Mouse (Mus musculus): ENCODE data around the gene Stum. TPM values are rescaled to one million over a fixed set of nuclear protein-coding genes. Genes with fewer than 3 reads are reported as not detected.

The Stum gene
- polyA plus RNA-seq, 1 experiment from 2014 or later, result 0.06 TPM

DNA sequence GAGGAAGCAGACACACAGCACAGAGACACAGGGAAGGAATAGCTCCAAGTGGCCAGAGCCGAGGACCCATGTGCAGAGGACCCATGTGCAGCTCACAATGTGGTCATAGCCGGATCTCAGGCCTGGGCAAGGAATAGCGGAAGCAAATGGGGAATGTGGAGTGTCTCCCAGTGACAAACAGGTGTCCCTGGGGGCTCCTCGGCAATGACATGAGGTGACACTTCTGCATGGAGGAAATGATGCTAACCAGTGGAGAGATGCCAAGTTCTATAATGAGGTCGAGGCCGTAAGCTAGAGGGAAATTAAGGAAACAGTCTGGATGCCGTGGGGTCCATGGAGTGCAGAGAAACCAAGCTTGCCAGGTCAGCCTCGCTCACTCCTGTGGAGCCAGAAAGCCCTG, 54.4 kb downstream of the Stum start:
- Histone ChIP-seq H3K4me2 (no peak overlapping the region), H3K4me1 (replicated peaks) (peaks cover 10% of the 10 kb centered on the region; the same call in 1 of the 2 replicates), H3K9me3 (replicated peaks) (no peaks in the 10 kb centered on the region), H3K36me3 (replicated peaks) (no peaks in the 10 kb centered on the region), H3K4me3 (replicated peaks) (no peak overlapping the region), H3K9ac (no peak overlapping the region), H3K27ac (replicated peaks) (no peak overlapping the region), H3K27me3 (peaks cover 39% of the 10 kb centered on the region)
- WGBS (ENCODE audit: insufficient replicate concordance), result 67% methylated on average over 8 of the region's 8 CpGs
- ATAC-seq (ENCODE audit: insufficient read depth), result no peak

DNA sequence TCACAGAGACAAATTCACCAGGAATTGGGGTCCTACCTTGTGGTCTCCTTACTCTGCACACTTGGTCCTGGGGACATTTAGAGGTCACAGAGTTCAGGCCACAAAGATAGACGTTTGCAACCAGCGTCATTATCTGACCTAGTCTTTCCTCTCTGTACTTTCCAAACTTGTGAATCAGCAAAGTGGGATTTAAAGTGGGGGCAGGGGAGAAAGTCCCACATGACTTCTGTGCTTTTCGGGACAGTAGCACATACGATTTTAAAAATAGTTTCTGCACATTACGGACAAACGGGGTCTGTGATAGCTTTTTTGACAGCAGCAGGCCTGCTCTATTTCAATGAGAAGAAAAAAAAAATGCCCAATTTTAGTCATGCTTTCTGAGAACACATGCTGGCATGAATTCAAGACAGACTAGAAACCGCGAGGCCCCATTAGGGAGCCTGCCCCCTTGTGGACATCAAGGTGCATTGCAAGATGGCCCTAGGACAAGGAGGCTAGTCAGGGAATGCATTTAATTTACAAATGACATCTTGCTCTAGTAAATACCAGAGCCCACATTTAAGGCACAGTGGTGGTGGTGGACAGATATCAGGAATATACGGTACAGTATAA, 55.1 kb downstream of the Stum start:
- Histone ChIP-seq H3K4me1 (replicated peaks) (peaks cover 10% of the 10 kb centered on the region; the same call in 1 of the 2 replicates), H3K27me3 (peaks cover 32% of the 10 kb centered on the region), H3K9ac (no peak overlapping the region), H3K4me3 (replicated peaks) (no peak overlapping the region), H3K9me3 (replicated peaks) (no peaks in the 10 kb centered on the region), H3K4me2 (no peak overlapping the region), H3K36me3 (replicated peaks) (no peaks in the 10 kb centered on the region), H3K27ac (replicated peaks) (no peak overlapping the region; the same call in 1 of the 2 replicates)
- WGBS (ENCODE audit: insufficient replicate concordance), result 12% methylated on average over 9 of the region's 9 CpGs
- ATAC-seq (ENCODE audit: insufficient read depth), result no peak

DNA sequence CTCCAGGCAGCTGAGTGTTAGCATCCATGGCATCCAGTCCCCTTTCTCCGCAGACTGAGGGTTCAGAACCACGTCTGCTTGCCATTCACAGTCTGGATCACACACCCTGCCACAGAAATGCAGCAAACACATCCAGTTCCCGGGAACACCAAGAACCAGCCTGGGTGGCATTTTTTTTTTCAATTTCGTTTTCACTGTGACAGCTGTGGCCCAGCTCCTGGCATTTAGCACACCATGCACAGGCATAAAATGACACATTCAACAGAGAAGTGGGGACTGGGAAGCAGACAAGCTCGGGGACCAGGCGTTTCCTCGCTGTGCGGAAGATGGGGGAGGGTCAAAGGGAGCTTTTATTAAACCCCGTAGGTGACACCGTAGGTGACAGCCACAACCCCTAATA, 55.6 kb downstream of the Stum start:
- Histone ChIP-seq H3K4me1 (replicated peaks) (peaks cover 10% of the 10 kb centered on the region; the same call in 1 of the 2 replicates), H3K4me2 (no peak overlapping the region), H3K9me3 (replicated peaks) (no peaks in the 10 kb centered on the region), H3K27ac (replicated peaks) (no peak overlapping the region), H3K27me3 (peaks cover 27% of the 10 kb centered on the region), H3K4me3 (replicated peaks) (no peak overlapping the region), H3K36me3 (replicated peaks) (no peaks in the 10 kb centered on the region), H3K9ac (no peak overlapping the region)
- WGBS (ENCODE audit: insufficient replicate concordance), result 38% methylated on average over 10 of the region's 10 CpGs
- ATAC-seq (ENCODE audit: insufficient read depth), result no peak

DNA sequence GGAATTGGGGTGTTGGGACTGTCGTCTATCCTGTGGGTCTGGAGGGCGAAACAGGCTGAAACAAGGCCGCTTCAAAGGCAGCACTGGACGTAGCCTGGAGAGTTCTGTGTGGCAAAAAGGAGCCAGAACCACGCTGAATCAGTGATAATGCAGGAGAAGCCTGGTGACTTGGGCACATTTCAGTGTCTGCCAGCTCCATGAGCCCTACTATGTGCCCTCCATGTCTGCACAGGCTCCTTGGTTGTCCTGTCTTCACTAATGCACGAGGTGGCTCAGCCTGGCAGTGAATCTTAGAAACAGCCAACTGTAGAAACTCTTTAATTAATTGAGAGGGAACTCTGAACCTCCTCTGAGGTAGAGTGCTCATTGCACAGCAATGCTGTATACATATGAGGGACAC, 56.9 kb downstream of the Stum start:
- Histone ChIP-seq H3K27me3 (peaks cover 15% of the 10 kb centered on the region), H3K36me3 (replicated peaks) (no peaks in the 10 kb centered on the region; the same call in 1 of the 2 replicates), H3K4me2 (no peak overlapping the region), H3K4me1 (replicated peaks) (peaks cover 10% of the 10 kb centered on the region), H3K27ac (replicated peaks) (no peak overlapping the region), H3K9me3 (replicated peaks) (no peaks in the 10 kb centered on the region), H3K9ac (no peak overlapping the region), H3K4me3 (replicated peaks) (no peak overlapping the region)
- WGBS (ENCODE audit: insufficient replicate concordance), result 67% methylated on average over 6 of the region's 6 CpGs
- ATAC-seq (ENCODE audit: insufficient read depth), result no peak

DNA sequence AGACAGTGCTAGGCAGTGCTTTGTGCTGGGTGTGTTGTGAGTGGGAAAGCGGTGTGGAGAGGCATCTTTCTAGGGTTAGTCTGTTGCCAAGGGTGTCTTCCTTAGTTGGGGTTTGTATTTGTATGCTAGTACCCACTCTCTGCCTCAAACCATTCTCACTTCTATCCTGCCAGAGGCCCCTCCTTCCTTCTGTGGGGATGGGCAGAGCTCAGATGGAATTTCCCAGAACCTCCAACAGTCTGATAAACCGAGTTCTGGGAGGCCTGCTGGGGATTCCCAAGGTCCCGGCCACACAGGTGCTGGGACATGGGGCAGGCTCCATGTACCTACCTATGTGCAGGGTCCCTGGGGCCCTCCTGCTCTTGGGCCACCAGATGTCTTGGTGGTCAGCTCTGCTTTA, 59.4 kb downstream of the Stum start:
- Histone ChIP-seq H3K4me3 (replicated peaks) (no peak overlapping the region), H3K36me3 (replicated peaks) (no peaks in the 10 kb centered on the region; the same call in 1 of the 2 replicates), H3K4me2 (no peak overlapping the region), H3K9me3 (replicated peaks) (no peaks in the 10 kb centered on the region), H3K27ac (replicated peaks) (no peak overlapping the region), H3K9ac (no peak overlapping the region), H3K27me3 (peaks cover 4% of the 10 kb centered on the region; the same call in 1 of the 2 replicates), H3K4me1 (replicated peaks) (peaks cover 7% of the 10 kb centered on the region)
- WGBS (ENCODE audit: insufficient replicate concordance), result 67% methylated on average over 3 of the region's 3 CpGs
- no peak for ATAC-seq (ENCODE audit: insufficient read depth)

DNA sequence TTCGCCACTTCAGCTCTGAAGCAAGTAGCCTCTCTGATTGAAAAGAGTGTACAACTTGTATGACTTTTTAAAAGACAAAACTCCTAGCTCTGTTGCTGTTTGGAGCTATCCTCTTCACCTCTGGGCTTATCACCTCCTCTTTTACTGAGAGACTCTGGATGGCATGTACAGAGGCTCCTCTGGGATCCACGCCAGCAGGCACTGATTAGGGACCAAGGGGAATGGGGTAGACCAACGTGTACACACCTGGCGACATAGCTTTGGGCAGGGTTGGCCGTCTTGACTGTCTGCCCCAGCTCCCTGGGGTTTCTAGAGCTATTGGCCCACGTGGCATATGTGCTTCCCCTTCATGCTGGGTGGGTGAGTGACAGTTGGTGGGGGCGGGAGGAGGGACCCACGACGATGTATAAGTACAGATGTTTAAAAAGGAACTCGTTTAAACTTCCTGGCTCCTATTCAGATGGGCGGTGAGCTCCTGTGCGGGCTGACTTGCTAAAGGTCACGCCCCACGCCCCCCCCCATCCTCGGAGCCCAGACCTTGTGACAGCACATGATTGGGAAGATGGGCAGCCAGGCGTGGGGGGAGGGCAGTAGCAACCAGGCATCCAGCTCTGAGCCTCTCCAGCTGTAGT, 60.2 kb downstream of the Stum start:
- WGBS (ENCODE audit: insufficient replicate concordance), result 30% methylated on average over 16 of the region's 16 CpGs
- ATAC-seq (ENCODE audit: insufficient read depth), result no peak

DNA sequence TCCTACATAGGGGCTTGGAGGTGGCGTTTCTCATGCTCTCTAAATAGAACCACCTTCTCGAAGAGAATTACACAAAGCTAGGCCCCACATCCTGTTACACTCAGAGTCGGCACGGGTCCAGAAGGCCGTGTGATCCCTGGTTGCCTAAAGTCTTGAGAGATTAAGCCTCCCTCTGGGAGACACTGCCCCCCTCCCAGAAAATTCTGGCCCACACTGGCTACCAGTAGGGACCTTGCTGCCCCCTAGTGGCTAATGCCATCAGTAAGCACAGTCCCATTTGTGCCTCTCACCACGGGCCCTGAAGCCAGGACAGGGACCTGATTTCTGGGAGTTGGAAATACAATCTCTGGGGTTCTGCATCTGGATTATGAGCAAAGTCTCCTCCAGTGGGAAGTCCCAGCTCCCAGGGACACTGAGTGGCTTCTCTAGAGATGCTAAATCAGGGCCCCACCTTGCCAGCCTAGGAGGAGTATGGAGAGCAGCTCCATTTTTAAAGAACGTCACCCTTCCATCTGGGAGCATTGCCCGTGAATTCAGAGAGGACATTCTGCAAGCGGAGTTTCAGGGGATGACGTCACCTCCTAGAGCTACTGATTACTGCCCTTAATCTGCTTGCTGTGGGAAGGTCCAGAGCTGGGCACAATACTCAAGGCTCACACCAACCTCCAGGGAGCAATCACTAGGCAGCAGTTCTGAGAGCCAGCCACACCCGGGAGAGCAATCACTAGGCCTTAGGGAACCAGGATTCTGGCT, 61.1 kb downstream of the Stum start:
- Histone ChIP-seq H3K9me3 (replicated peaks) (no peaks in the 10 kb centered on the region), H3K9ac (no peak overlapping the region), H3K4me3 (replicated peaks) (no peak overlapping the region), H3K4me2 (no peak overlapping the region), H3K36me3 (replicated peaks) (no peaks in the 10 kb centered on the region; the same call in 1 of the 2 replicates), H3K27me3 (no peaks in the 10 kb centered on the region), H3K27ac (replicated peaks) (no peak overlapping the region), H3K4me1 (replicated peaks) (no peaks in the 10 kb centered on the region; the same call in 1 of the 2 replicates)
- no peak for ATAC-seq (ENCODE audit: insufficient read depth)
- 37% methylated on average over 11 of the region's 11 CpGs for WGBS (ENCODE audit: insufficient replicate concordance)

More for the DNA sequence above, 60.2 kb downstream of the Stum start:
- no peaks in the 10 kb centered on the region for H3K9me3 ChIP-seq (replicated peaks)
- no peak overlapping the region for H3K4me3 ChIP-seq (replicated peaks)
- peaks cover 6% of the 10 kb centered on the region for H3K4me1 ChIP-seq (replicated peaks)
- H3K9ac ChIP-seq, result no peak overlapping the region
- H3K4me2 ChIP-seq, result no peak overlapping the region
- H3K27me3 ChIP-seq, result no peaks in the 10 kb centered on the region
- no peaks in the 10 kb centered on the region; the same call in 1 of the 2 replicates for H3K36me3 ChIP-seq (replicated peaks)
- no peak overlapping the region for H3K27ac ChIP-seq (replicated peaks)

DNA sequence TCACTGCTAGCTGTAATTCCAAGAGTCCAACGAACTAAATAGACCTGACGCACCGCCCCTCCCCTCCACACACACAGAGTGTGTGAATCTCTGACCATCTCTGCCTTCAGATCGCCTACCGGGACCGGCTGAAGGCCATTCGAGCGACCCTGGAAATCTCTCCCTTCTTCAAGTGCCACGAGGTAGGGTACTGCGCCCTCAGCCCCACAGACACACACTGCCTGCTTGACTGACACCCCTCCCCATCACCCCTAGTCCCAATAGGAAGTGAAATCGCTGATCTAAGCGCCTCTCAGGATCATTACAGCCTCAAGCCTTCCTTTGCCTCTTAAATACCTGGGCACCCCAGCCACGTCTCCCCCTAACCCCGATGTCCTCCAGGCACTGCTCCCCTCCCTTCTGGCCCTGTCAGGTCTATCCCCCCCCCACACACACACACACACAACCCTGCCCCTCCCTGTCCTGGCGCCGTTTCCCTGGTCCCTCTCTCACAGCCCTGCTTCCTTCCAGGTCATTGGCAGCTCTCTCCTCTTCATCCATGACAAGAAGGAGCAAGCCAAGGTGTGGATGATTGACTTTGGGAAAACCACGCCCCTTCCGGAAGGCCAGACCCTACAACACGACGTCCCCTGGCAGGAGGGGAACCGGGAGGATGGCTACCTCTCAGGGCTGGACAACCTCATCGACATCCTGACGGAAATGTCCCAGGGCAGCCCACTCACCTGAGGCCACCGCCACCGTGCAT, 62.0 kb downstream of the Stum start:
- 69% methylated on average over 25 of the region's 25 CpGs for WGBS (ENCODE audit: insufficient replicate concordance)
- no peaks in the 10 kb centered on the region; the same call in 1 of the 2 replicates for H3K4me1 ChIP-seq (replicated peaks)
- no peak overlapping the region for H3K4me3 ChIP-seq (replicated peaks)
- no peak overlapping the region for H3K27ac ChIP-seq (replicated peaks)
- H3K9ac ChIP-seq, result no peak overlapping the region
- no peak for ATAC-seq (ENCODE audit: insufficient read depth)
- H3K4me2 ChIP-seq, result no peak overlapping the region
- H3K9me3 ChIP-seq (replicated peaks), result no peaks in the 10 kb centered on the region
- H3K27me3 ChIP-seq, result no peaks in the 10 kb centered on the region
- no peaks in the 10 kb centered on the region; the same call in 1 of the 2 replicates for H3K36me3 ChIP-seq (replicated peaks)

DNA sequence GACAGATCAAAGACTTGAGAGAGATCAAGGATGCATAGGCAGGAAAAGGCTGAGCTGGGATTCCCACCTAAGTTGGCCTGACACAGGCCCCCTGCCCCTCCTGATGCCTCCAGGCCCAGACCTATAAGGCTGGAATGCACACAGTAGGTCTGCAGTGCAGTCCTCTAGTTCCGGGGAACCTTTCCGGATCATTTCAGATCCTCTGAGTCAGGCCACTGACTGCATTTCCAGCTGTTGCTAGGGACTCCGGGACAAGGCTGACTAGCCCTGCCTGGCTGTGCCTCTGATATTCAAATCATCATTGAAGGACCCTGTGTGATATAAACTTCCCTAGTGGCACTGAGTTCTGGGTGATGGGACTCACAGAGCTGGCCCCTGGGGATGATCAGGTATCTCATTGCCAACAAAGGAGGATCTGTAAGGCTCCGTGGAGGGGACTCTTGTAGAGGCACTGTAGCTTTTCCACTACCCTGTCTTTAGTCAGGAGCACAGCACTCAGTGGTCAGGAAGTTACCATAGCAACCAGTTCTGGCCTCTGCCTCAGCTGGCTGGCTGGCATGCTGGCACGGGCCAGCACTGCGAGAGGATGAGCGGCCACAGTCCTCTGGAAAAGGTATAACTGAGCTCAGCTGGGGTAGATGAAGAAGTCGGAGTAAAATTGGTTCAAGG, 62.7 kb downstream of the Stum start:
- no peak for ATAC-seq (ENCODE audit: insufficient read depth)
- Histone ChIP-seq H3K4me3 (replicated peaks) (no peak overlapping the region), H3K4me1 (replicated peaks) (no peaks in the 10 kb centered on the region; the same call in 1 of the 2 replicates), H3K4me2 (no peak overlapping the region), H3K9ac (no peak overlapping the region), H3K27me3 (no peaks in the 10 kb centered on the region), H3K36me3 (replicated peaks) (no peaks in the 10 kb centered on the region; the same call in 1 of the 2 replicates), H3K9me3 (replicated peaks) (no peaks in the 10 kb centered on the region), H3K27ac (replicated peaks) (no peak overlapping the region)
- 75% methylated on average over 8 of the region's 8 CpGs for WGBS (ENCODE audit: insufficient replicate concordance)

DNA sequence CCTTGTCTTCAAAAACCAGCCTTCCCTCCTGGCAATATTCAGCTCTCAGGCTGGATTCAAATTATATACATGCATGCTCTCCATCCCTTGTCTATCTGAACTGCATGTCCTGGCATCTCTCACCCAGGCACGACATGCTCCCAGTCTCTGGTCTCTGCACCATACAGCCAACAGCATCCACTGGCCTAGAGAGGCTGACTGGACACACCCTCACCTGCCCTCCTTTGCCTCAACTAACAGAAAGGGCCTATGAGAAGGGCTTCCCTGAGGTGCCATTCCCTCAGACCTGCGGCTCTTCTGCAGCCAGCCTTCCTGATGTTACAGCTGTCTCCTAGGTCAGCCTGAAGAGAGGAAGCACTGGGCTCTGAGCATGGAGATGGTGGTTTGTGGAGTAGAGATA, 64.2 kb downstream of the Stum start:
- Histone ChIP-seq H3K36me3 (replicated peaks) (no peaks in the 10 kb centered on the region; the same call in 1 of the 2 replicates), H3K4me2 (no peak overlapping the region), H3K27me3 (no peaks in the 10 kb centered on the region), H3K27ac (replicated peaks) (no peak overlapping the region), H3K9ac (no peak overlapping the region), H3K4me3 (replicated peaks) (no peak overlapping the region), H3K9me3 (replicated peaks) (no peaks in the 10 kb centered on the region), H3K4me1 (replicated peaks) (no peaks in the 10 kb centered on the region; the same call in 1 of the 2 replicates)
- ATAC-seq (ENCODE audit: insufficient read depth), result no peak
- 61% methylated on average over 2 of the region's 2 CpGs for WGBS (ENCODE audit: insufficient replicate concordance)
